Mouse (Mus musculus): Measurements from ENCODE around the gene Cox17. TPM values are rescaled to one million over a fixed set of nuclear protein-coding genes. Genes with fewer than 3 reads are reported as not detected.

The Cox17 gene
- polyA plus RNA-seq, 1 experiment: 110 TPM

- H3K4me1 ChIP-seq (ENCODE audit: control insufficient read depth): peaks cover 69% of the 10 kb centered on the region
- no peaks in the 10 kb centered on the region for H3K27me3 ChIP-seq (ENCODE audit: control insufficient read depth)
- no peak overlapping the region for H3K4me3 ChIP-seq (replicated peaks)
- TF ChIP-seq GATA1 (IDR thresholded peaks at IDR 0.05; ENCODE audit: low read length): no peak
- TF ChIP-seq TAL1 (IDR thresholded peaks at IDR 0.05; ENCODE audit: low read length): no peak
- peaks cover 53% of the 10 kb centered on the region for H3K36me3 ChIP-seq (ENCODE audit: control insufficient read depth)
- H3K9me3 ChIP-seq (ENCODE audit: control insufficient read depth, low read length): no peaks in the 10 kb centered on the region
These were observed 32.7 kb downstream of the Cox17 start for GRCm38 (mm10) chr16:38379493-38379892.

GRCm38 (mm10) chr16:38379926-38380325 lies 33.1 kb downstream of the Cox17 start:
- peaks cover 69% of the 10 kb centered on the region for H3K4me1 ChIP-seq (ENCODE audit: control insufficient read depth)
- no peaks in the 10 kb centered on the region for H3K9me3 ChIP-seq (ENCODE audit: control insufficient read depth, low read length)
- H3K4me3 ChIP-seq (replicated peaks): no peak overlapping the region
- no peaks in the 10 kb centered on the region for H3K27me3 ChIP-seq (ENCODE audit: control insufficient read depth)
- peaks cover 49% of the 10 kb centered on the region for H3K36me3 ChIP-seq (ENCODE audit: control insufficient read depth)
- TF ChIP-seq TAL1 (IDR thresholded peaks at IDR 0.05; ENCODE audit: low read length): no peak
- no peak for TF ChIP-seq GATA1 (IDR thresholded peaks at IDR 0.05; ENCODE audit: low read length)

- H3K9me3 ChIP-seq (ENCODE audit: control insufficient read depth, low read length): no peaks in the 10 kb centered on the region
- no peaks in the 10 kb centered on the region for H3K27me3 ChIP-seq (ENCODE audit: control insufficient read depth)
- no peak overlapping the region for H3K4me3 ChIP-seq (replicated peaks)
- peaks cover 67% of the 10 kb centered on the region for H3K4me1 ChIP-seq (ENCODE audit: control insufficient read depth)
- peaks cover 11% of the 10 kb centered on the region for H3K36me3 ChIP-seq (ENCODE audit: control insufficient read depth)
- TF ChIP-seq TAL1 (IDR thresholded peaks at IDR 0.05; ENCODE audit: low read length) (no peak), GATA1 (IDR thresholded peaks at IDR 0.05; ENCODE audit: low read length) (no peak)
These were observed 36.9 kb downstream of the Cox17 start for GRCm38 (mm10) chr16:38383683-38384082.

GRCm38 (mm10) chr16:38385184-38385634 lies 38.4 kb downstream of the Cox17 start:
- no peaks in the 10 kb centered on the region for H3K36me3 ChIP-seq (ENCODE audit: control insufficient read depth)
- no peaks in the 10 kb centered on the region for H3K9me3 ChIP-seq (ENCODE audit: control insufficient read depth, low read length)
- H3K27me3 ChIP-seq (ENCODE audit: control insufficient read depth): no peaks in the 10 kb centered on the region
- peaks cover 58% of the 10 kb centered on the region for H3K4me1 ChIP-seq (ENCODE audit: control insufficient read depth)
- TF ChIP-seq GATA1 (IDR thresholded peaks at IDR 0.05; ENCODE audit: low read length): no peak
- no peak for TF ChIP-seq TAL1 (IDR thresholded peaks at IDR 0.05; ENCODE audit: low read length)
- H3K4me3 ChIP-seq (replicated peaks): no peak overlapping the region

GRCm38 (mm10) chr16:38385700-38386099 lies 38.9 kb downstream of the Cox17 start:
- Histone ChIP-seq H3K4me3 (replicated peaks) (no peak overlapping the region), H3K36me3 (ENCODE audit: control insufficient read depth) (no peaks in the 10 kb centered on the region), H3K4me1 (ENCODE audit: control insufficient read depth) (peaks cover 58% of the 10 kb centered on the region), H3K27me3 (ENCODE audit: control insufficient read depth) (no peaks in the 10 kb centered on the region), H3K9me3 (ENCODE audit: control insufficient read depth, low read length) (no peaks in the 10 kb centered on the region)
- TF ChIP-seq TAL1 (IDR thresholded peaks at IDR 0.05; ENCODE audit: low read length): no peak
- no peak for TF ChIP-seq GATA1 (IDR thresholded peaks at IDR 0.05; ENCODE audit: low read length)

GRCm38 (mm10) chr16:38387389-38387788 lies 40.6 kb downstream of the Cox17 start:
- TF ChIP-seq TAL1 (IDR thresholded peaks at IDR 0.05; ENCODE audit: low read length) (no peak), GATA1 (IDR thresholded peaks at IDR 0.05; ENCODE audit: low read length) (no peak)
- Histone ChIP-seq H3K9me3 (ENCODE audit: control insufficient read depth, low read length) (no peaks in the 10 kb centered on the region), H3K4me3 (replicated peaks) (peak overlapping the region; percentile 3), H3K4me1 (ENCODE audit: control insufficient read depth) (peaks cover 56% of the 10 kb centered on the region), H3K36me3 (ENCODE audit: control insufficient read depth) (no peaks in the 10 kb centered on the region), H3K27me3 (ENCODE audit: control insufficient read depth) (no peaks in the 10 kb centered on the region)

- H3K27me3 ChIP-seq (ENCODE audit: control insufficient read depth): no peaks in the 10 kb centered on the region
- TF ChIP-seq TAL1 (IDR thresholded peaks at IDR 0.05; ENCODE audit: low read length): no peak
- TF ChIP-seq GATA1 (IDR thresholded peaks at IDR 0.05; ENCODE audit: low read length): no peak
- H3K9me3 ChIP-seq (ENCODE audit: control insufficient read depth, low read length): no peaks in the 10 kb centered on the region
- no peak overlapping the region for H3K4me3 ChIP-seq (replicated peaks)
- H3K4me1 ChIP-seq (ENCODE audit: control insufficient read depth): peaks cover 44% of the 10 kb centered on the region
- H3K36me3 ChIP-seq (ENCODE audit: control insufficient read depth): no peaks in the 10 kb centered on the region
These were observed 42.0 kb downstream of the Cox17 start for GRCm38 (mm10) chr16:38388757-38389156.

- no peak overlapping the region for H3K4me3 ChIP-seq (replicated peaks)
- no peaks in the 10 kb centered on the region; the same call in 1 of the 2 replicates for H3K27me3 ChIP-seq (ENCODE audit: control insufficient read depth)
- H3K9me3 ChIP-seq (ENCODE audit: control insufficient read depth, low read length): no peaks in the 10 kb centered on the region
- no peak for TF ChIP-seq GATA1 (IDR thresholded peaks at IDR 0.05; ENCODE audit: low read length)
- TF ChIP-seq TAL1 (IDR thresholded peaks at IDR 0.05; ENCODE audit: low read length): no peak
- peaks cover 42% of the 10 kb centered on the region for H3K4me1 ChIP-seq (ENCODE audit: control insufficient read depth)
- no peaks in the 10 kb centered on the region for H3K36me3 ChIP-seq (ENCODE audit: control insufficient read depth)
These were observed 42.6 kb downstream of the Cox17 start for GRCm38 (mm10) chr16:38389284-38389893.

GRCm38 (mm10) chr16:38390322-38390721 lies 43.5 kb downstream of the Cox17 start:
- Histone ChIP-seq H3K9me3 (ENCODE audit: control insufficient read depth, low read length) (no peaks in the 10 kb centered on the region), H3K4me1 (ENCODE audit: control insufficient read depth) (peaks cover 33% of the 10 kb centered on the region), H3K36me3 (ENCODE audit: control insufficient read depth) (no peaks in the 10 kb centered on the region), H3K4me3 (replicated peaks) (no peak overlapping the region), H3K27me3 (ENCODE audit: control insufficient read depth) (no peaks in the 10 kb centered on the region; the same call in 1 of the 2 replicates)
- TF ChIP-seq GATA1 (IDR thresholded peaks at IDR 0.05; ENCODE audit: low read length): no peak
- no peak for TF ChIP-seq TAL1 (IDR thresholded peaks at IDR 0.05; ENCODE audit: low read length)
